8 mouse cellular contexts compared by ENCODE assay signal in genomic region chr14:25585545-25586301, GRCm38 (mm10).
A peak's percentile ranks its signal among the peaks of the same experiment; 100 is the strongest.
DNase-seq lines count a peak whose midpoint lies in the region; ATAC-seq lines count a peak whose summit lies in the region.

No protein-coding gene starts in this region.

- 4% methylated on average over 21 of the region's 21 CpGs for WGBS in midbrain, embryonic 15.5 days

- H3K4me3 ChIP-seq in midbrain, embryonic 15.5 days: no peak overlapping the region

- peak; percentile 89 for ATAC-seq in midbrain, embryonic 15.5 days (replicated peaks)
- no peak for ATAC-seq in megakaryocyte progenitor cell, adult 5-6 weeks (replicated peaks; ENCODE audit: poor library complexity)

- peak overlapping the region; percentile 28 for H3K4me2 ChIP-seq in midbrain, embryonic 15.5 days

- no peaks in the 10 kb centered on the region for H3K27me3 ChIP-seq in midbrain, embryonic 15.5 days (replicated peaks)

- no peaks in the 10 kb centered on the region for H3K9me3 ChIP-seq in midbrain, embryonic 15.5 days

- H3K9ac ChIP-seq in midbrain, embryonic 15.5 days: peak overlapping the region; percentile 26

- 0 out of 2 replicates have a peak, but pooled peaks cover 5% of the 10 kb centered on the region for H3K36me3 ChIP-seq in midbrain, embryonic 15.5 days (replicated peaks)

- peak; percentile 97 for DNase-seq in heart, adult 11 months
- DNase-seq in heart, adult 8-10 months (ENCODE audit: low spot score): no peak
- peak; percentile 82 for DNase-seq in cerebellum, adult 9-11 months
- peak; percentile 75 for DNase-seq in forelimb bud, embryonic 11.5 days (ENCODE audit: low read depth, low spot score)
- DNase-seq in layer of hippocampus, adult 18-20 months (ENCODE audit: low spot score in 2 of 2): peak; percentile 61 to 80
- peak; percentile 52 for DNase-seq in testis, postnatal 14 days (ENCODE audit: low spot score)

- peaks cover 74% of the 10 kb centered on the region for H3K4me1 ChIP-seq in midbrain, embryonic 15.5 days

- H3K27ac ChIP-seq in midbrain, embryonic 15.5 days: peak overlapping the region; percentile 96
